Comparison of ENCODE assay signal across 9 mouse cellular contexts in the genomic region with DNA sequence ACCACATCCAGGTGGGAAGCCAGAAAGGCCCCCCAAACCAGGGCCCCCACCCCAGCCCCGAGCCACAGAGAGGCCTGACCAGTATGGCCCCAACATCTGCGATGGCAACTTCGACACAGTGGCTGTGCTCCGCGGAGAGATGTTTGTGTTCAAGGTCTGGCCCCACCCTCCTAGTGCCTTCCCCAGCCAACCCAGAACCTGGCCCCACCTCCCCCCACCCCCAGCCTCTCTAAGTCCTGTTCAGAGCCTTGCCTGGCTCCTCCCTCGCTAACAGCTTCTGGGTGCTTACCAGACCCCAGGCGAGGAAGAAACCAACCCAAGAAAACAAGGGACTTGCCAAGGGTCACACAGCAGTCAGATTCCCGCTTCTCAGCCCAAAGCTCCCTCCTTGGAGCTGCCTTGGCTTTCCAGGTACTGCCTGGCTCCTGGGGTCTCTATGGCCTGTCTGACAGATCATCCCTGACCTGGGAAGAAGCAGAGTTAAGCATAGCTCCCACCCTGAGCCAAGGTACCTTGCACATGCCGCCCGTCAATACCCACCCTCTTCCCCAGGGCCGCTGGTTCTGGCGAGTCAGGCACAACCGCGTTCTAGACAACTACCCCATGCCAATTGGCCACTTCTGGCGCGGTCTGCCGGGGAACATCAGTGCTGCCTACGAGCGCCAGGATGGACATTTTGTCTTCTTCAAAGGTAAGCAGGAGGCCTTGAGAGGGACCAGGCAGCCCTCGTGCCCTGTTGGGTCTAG. TPM values are rescaled to one million over a fixed set of nuclear protein-coding genes. Genes with fewer than 3 reads are reported as not detected.
DNase-seq lines count a peak whose midpoint lies in the region; ATAC-seq and TF ChIP-seq lines count a peak whose summit lies in the region.
"Had no signal": no experiment of that assay in that cellular context is flagged by ENCODE, and none has a peak within 500 bp of the region (broad histone marks: within the 10 kb centered on the region; RNA-seq: fewer than 3 reads in every experiment).

No protein-coding gene starts in this region.

- peak; percentile 63 for ATAC-seq in kidney, embryonic 15.5 days (replicated peaks; ENCODE audit: low FRiP score)
- peak; percentile 89 for ATAC-seq in common myeloid progenitor, adult 5-6 weeks (replicated peaks; ENCODE audit: low read depth, poor library complexity, severe bottlenecking)
- peak; percentile 88 for ATAC-seq in limb, embryonic 13.5 days (ENCODE audit: low FRiP score, low read depth)
- ATAC-seq in midbrain, embryonic 11.5 days (ENCODE audit: low FRiP score): no peak

- no peak for TF ChIP-seq CTCF in left cerebral cortex, adult 2 months (IDR thresholded peaks at IDR 0.05)

- intact Hi-C loops in left cerebral cortex, adult 2 months (cut with DNase I): no loop called here

- peaks cover 24% of the 10 kb centered on the region for H3K36me3 ChIP-seq in kidney, embryonic 15.5 days
- peaks cover 11% of the 10 kb centered on the region; the same call in 1 of the 2 replicates for H3K36me3 ChIP-seq in limb, embryonic 13.5 days
- H3K36me3 ChIP-seq in midbrain, embryonic 11.5 days (ENCODE audit: control insufficient read depth, insufficient read depth, low read length): peaks cover 7% of the 10 kb centered on the region; the same call in 1 of the 2 replicates

- H3K4me3 ChIP-seq in kidney, embryonic 15.5 days (replicated peaks): peak overlapping the region; percentile 25; the same call in 1 of the 2 replicates
- peak overlapping the region; percentile 42 for H3K4me3 ChIP-seq in limb, embryonic 13.5 days
- H3K4me3 ChIP-seq in left cerebral cortex, adult 2 months: no peak overlapping the region
- no peak overlapping the region for H3K4me3 ChIP-seq in midbrain, embryonic 11.5 days (ENCODE audit: low read depth, low read length)

- H3K4me2 ChIP-seq in kidney, embryonic 15.5 days: peak overlapping the region; percentile 57
- peak overlapping the region; percentile 67 for H3K4me2 ChIP-seq in limb, embryonic 13.5 days (replicated peaks)
- no peak overlapping the region for H3K4me2 ChIP-seq in midbrain, embryonic 11.5 days

- peaks cover 23% of the 10 kb centered on the region for H3K4me1 ChIP-seq in kidney, embryonic 15.5 days
- peaks cover 18% of the 10 kb centered on the region for H3K4me1 ChIP-seq in limb, embryonic 13.5 days
- H3K4me1 ChIP-seq in midbrain, embryonic 11.5 days (ENCODE audit: control insufficient read depth, insufficient read depth, low read length): no peaks in the 10 kb centered on the region

- H3K9me3 ChIP-seq in kidney, embryonic 15.5 days (replicated peaks): no peaks in the 10 kb centered on the region
- H3K9me3 ChIP-seq in limb, embryonic 13.5 days: no peaks in the 10 kb centered on the region
- no peaks in the 10 kb centered on the region for H3K9me3 ChIP-seq in midbrain, embryonic 11.5 days (ENCODE audit: control insufficient read depth, low read length)

- 43% methylated on average over 20 of the region's 20 CpGs for WGBS in kidney, embryonic 15.5 days
- WGBS in limb, embryonic 13.5 days: 36% methylated on average over 20 of the region's 20 CpGs
- 54% methylated on average over 20 of the region's 20 CpGs for WGBS in midbrain, embryonic 11.5 days

- H3K27ac ChIP-seq in kidney, embryonic 15.5 days: no peak overlapping the region
- H3K27ac ChIP-seq in limb, embryonic 13.5 days: peak overlapping the region; percentile 58; the same call in 1 of the 2 replicates
- no peak overlapping the region for H3K27ac ChIP-seq in left cerebral cortex, adult 2 months
- H3K27ac ChIP-seq in midbrain, embryonic 11.5 days (ENCODE audit: low read depth, low read length): no peak overlapping the region

- H3K27me3 ChIP-seq in kidney, embryonic 15.5 days: no peaks in the 10 kb centered on the region
- H3K27me3 ChIP-seq in limb, embryonic 13.5 days: no peaks in the 10 kb centered on the region
- no peaks in the 10 kb centered on the region for H3K27me3 ChIP-seq in midbrain, embryonic 11.5 days (ENCODE audit: control insufficient read depth, insufficient read depth, low read length)

- no peak for DNase-seq in kidney, adult 9 months
- peak; percentile 55 to 63 for DNase-seq in thymus, adult 18-20 months
- no peak for DNase-seq in layer of hippocampus, postnatal 36 days
- no peak for DNase-seq in left cerebral cortex, adult 2 months (ENCODE audit: extremely low spot score in 1 of 2, low spot score in 2 of 2)
- no peak for DNase-seq in midbrain, embryonic 11.5 days (ENCODE audit: low spot score, missing footprints)

- H3K9ac ChIP-seq in kidney, embryonic 15.5 days: no peak overlapping the region
- peak overlapping the region; percentile 66 for H3K9ac ChIP-seq in limb, embryonic 13.5 days
- no peak overlapping the region for H3K9ac ChIP-seq in midbrain, embryonic 11.5 days (ENCODE audit: low read length)

RNA-seq across cellular contexts. Expression of a gene that starts 17.7 kb away (rescaled TPM):
- 10.0 and 12.3 TPM in 2 replicates for polyA plus RNA-seq in kidney, embryonic 15.5 days (2015; fragmentation: Nextera tagmentation; extraction: Ambion mirVana)
- total RNA-seq in common myeloid progenitor, adult 5-6 weeks (2017): 0.05 and 0.55 TPM in 2 replicates
- 7.7 and 9.2 TPM in 2 replicates for polyA plus RNA-seq in limb, embryonic 13.5 days (2015; fragmentation: Nextera tagmentation; extraction: Ambion mirVana)
- total RNA-seq in layer of hippocampus, postnatal 36 days (2021): 10 to 100 TPM; 16.3 to 17.9 TPM
- 10 to 100 TPM; 16.7 to 21.0 TPM for total RNA-seq in left cerebral cortex, adult 2 months (2021)
- 11.7 and 13.5 TPM in 2 replicates for polyA plus RNA-seq in midbrain, embryonic 11.5 days (2014; fragmentation: Nextera tagmentation; extraction: Ambion mirVana)

RNA-seq across cellular contexts. Expression of a gene that starts 37.7 kb away (rescaled TPM):
- 47.0 and 49.0 TPM in 2 replicates for polyA plus RNA-seq in kidney, embryonic 15.5 days (2015; fragmentation: Nextera tagmentation; extraction: Ambion mirVana)
- 14.5 and 17.9 TPM in 2 replicates for total RNA-seq in common myeloid progenitor, adult 5-6 weeks (2017)
- polyA plus RNA-seq in limb, embryonic 13.5 days (2015; fragmentation: Nextera tagmentation; extraction: Ambion mirVana): 43.5 and 46.0 TPM in 2 replicates
- 10 to 100 TPM in 1 of 2 experiments, 1 to 10 TPM in 1; 9.8 to 11.7 TPM for total RNA-seq in layer of hippocampus, postnatal 36 days (2021)
- total RNA-seq in left cerebral cortex, adult 2 months (2021): 10 to 100 TPM; 13.5 to 14.7 TPM
- polyA plus RNA-seq in midbrain, embryonic 11.5 days (2014; fragmentation: Nextera tagmentation; extraction: Ambion mirVana): 33.3 and 37.6 TPM in 2 replicates

RNA-seq across cellular contexts. Expression of a gene that starts 38.0 kb away (rescaled TPM):
- 8.6 and 9.6 TPM in 2 replicates for polyA plus RNA-seq in kidney, embryonic 15.5 days (2015; fragmentation: Nextera tagmentation; extraction: Ambion mirVana)
- total RNA-seq in common myeloid progenitor, adult 5-6 weeks (2017): 2.8 and 5.2 TPM in 2 replicates
- 10.0 and 11.1 TPM in 2 replicates for polyA plus RNA-seq in limb, embryonic 13.5 days (2015; fragmentation: Nextera tagmentation; extraction: Ambion mirVana)
- total RNA-seq in layer of hippocampus, postnatal 36 days (2021): 10 to 100 TPM; 17.1 to 17.7 TPM
- total RNA-seq in left cerebral cortex, adult 2 months (2021): 10 to 100 TPM; 16.6 to 17.7 TPM
- polyA plus RNA-seq in midbrain, embryonic 11.5 days (2014; fragmentation: Nextera tagmentation; extraction: Ambion mirVana): 8.3 and 8.6 TPM in 2 replicates

RNA-seq across cellular contexts. Expression of a gene that starts 59.4 kb away (rescaled TPM):
- 0.33 TPM in 1 of 2 replicates, not detected in the other for polyA plus RNA-seq in kidney, embryonic 15.5 days (2015; fragmentation: Nextera tagmentation; extraction: Ambion mirVana)
- not detected in 2 replicates for total RNA-seq in common myeloid progenitor, adult 5-6 weeks (2017)
- polyA plus RNA-seq in limb, embryonic 13.5 days (2015; fragmentation: Nextera tagmentation; extraction: Ambion mirVana): 0.64 TPM in 1 of 2 replicates, not detected in the other
- total RNA-seq in layer of hippocampus, postnatal 36 days (2021): not detected
- not detected for total RNA-seq in left cerebral cortex, adult 2 months (2021)
- polyA plus RNA-seq in midbrain, embryonic 11.5 days (2014; fragmentation: Nextera tagmentation; extraction: Ambion mirVana): 0.29 TPM in 1 of 2 replicates, not detected in the other
- total RNA-seq: left cerebral cortex, postnatal 25 days had no signal

Comparison
In these comparisons a context has a peak if more than half of its experiments do, and no peak if none do; other contexts are left out.
1. H3K4me3 ChIP-seq: peak in kidney, embryonic 15.5 days (single experiment) and limb, embryonic 13.5 days (single experiment); none in left cerebral cortex, adult 2 months (single experiment) and midbrain, embryonic 11.5 days (single experiment).
2. DNase-seq: peak in thymus, adult 18-20 months (2 of 2); none in kidney, adult 9 months (single experiment), layer of hippocampus, postnatal 36 days (0 of 2), left cerebral cortex, adult 2 months (0 of 2) and midbrain, embryonic 11.5 days (single experiment).
3. RNA of a gene that starts 17.7 kb away (total RNA-seq): 16.7 to 21.0 TPM in left cerebral cortex, adult 2 months and 16.3 to 17.9 TPM in layer of hippocampus, postnatal 36 days; 0.05 to 0.55 TPM in common myeloid progenitor, adult 5-6 weeks; every median in the first group is over 10 times any median in the second.